Mouse (Mus musculus) E14TG2a.4 (cell line): ENCODE measurements around the gene Gga3.

Experiments
- H3K27me3 ChIP-seq: 2 replicates; pipeline ENCODE4 v1.6.1; 2014; ENCODE audit warnings: low read length, control low read depth; ENCODE audit not compliant: insufficient read depth
- H3K36me3 ChIP-seq: 2 replicates; pipeline ENCODE4 v1.6.1; 2014; ENCODE audit warnings: low read length, control low read depth; ENCODE audit not compliant: insufficient read depth
- H3K4me1 ChIP-seq: replicated peaks from 2 replicates; pipeline ENCODE4 v1.6.1; 2014; ENCODE audit warnings: low read depth, low read length, control low read depth
- H3K4me3 ChIP-seq: replicated peaks from 2 replicates; pipeline ENCODE4 v1.5.1; 2014; ENCODE audit warnings: mild to moderate bottlenecking, low read length
- H3K9me3 ChIP-seq: 2 replicates; pipeline ENCODE4 v1.6.1; 2014; ENCODE audit warnings: low read length, control low read depth
- CTCF ChIP-seq: conservative IDR thresholded peaks from 2 replicates; pipeline ENCODE4 v1.5.1; 2014; ENCODE audit warnings: low read length
- NANOG ChIP-seq: IDR thresholded peaks from 2 replicates; pipeline ENCODE4 v1.6.1; 2014; ENCODE audit warnings: borderline replicate concordance, low read length, mixed read lengths
- POU5F1 ChIP-seq: IDR thresholded peaks from 2 replicates; pipeline ENCODE4 v1.6.1; 2014; ENCODE audit warnings: low read length, borderline replicate concordance

The Gga3 gene

DNA sequence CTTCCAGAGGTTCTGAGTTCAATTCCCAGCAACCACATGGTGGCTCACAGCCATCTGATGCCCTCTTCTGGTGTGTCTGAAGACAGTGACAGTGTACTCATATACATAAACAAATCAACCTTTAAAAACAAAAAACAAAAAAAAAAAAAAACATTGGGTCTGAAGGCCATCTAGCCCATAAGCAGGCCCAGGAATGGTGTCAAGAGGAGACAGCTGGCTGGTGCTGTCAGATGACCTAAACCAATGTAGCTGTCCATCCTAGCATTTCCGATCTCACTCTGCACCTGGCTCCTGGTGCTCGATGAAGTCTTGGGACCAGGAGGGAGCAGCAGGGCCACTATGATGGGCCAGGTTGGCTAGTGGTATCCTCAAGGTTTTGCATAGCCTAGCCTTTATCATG lies 38.9 kb upstream of the Gga3 start:
- H3K27me3 ChIP-seq = no peaks in the 10 kb centered on the region
- H3K36me3 ChIP-seq = peaks cover 46% of the 10 kb centered on the region
- no peak for TF ChIP-seq POU5F1
- no peak for TF ChIP-seq CTCF
- no peak for TF ChIP-seq NANOG
- H3K4me1 ChIP-seq = peaks cover 90% of the 10 kb centered on the region
- no peak overlapping the region for H3K4me3 ChIP-seq
- H3K9me3 ChIP-seq = no peaks in the 10 kb centered on the region

- Histone ChIP-seq H3K36me3 (peaks cover 36% of the 10 kb centered on the region), H3K4me1 (peaks cover 90% of the 10 kb centered on the region), H3K9me3 (no peaks in the 10 kb centered on the region), H3K4me3 (no peak overlapping the region; the same call in 1 of the 2 replicates), H3K27me3 (no peaks in the 10 kb centered on the region)
- TF ChIP-seq POU5F1 (no peak), CTCF (no peak), NANOG (no peak)
Observed at GRCm38 (mm10) chr11:115641664-115642036, 37.8 kb upstream of the Gga3 start.

DNA sequence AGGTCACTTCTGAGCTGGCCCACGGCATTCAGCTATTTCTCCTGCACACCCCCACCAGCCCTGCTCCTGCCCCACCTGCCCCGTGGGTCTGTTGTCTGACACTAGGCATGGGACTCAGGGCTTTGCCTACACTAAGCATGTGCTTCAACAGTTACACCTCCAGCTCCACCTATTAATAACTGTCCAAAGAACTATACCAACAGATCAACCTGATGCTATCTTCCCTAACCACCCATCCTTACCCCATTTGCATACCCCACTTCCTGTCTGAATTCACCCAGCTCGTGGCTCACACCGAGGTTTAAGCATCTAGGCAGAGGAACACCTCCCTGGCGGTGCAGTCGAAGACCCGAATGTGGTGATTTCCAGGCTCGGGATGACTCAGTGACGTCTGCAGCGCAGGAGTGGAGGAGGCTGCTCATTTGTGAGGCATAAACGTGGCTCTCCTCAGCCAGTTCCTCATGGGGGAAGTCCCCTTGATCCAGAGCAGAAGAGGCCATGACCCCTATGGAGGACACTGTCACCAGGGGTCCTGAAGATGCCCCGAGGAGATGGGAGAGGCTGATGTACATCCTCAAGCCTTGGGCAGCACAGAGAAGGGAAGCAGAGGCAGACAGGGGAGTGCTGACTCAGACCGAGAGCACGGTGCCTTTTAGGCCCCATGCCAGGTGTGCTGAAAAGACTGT lies 37.3 kb upstream of the Gga3 start:
- Histone ChIP-seq H3K36me3 (peaks cover 31% of the 10 kb centered on the region), H3K27me3 (no peaks in the 10 kb centered on the region), H3K4me1 (peaks cover 91% of the 10 kb centered on the region), H3K4me3 (peak overlapping the region; percentile 45), H3K9me3 (no peaks in the 10 kb centered on the region)
- TF ChIP-seq POU5F1 (no peak), NANOG (0 out of 2 replicates have a peak, but pooled peaks have one; percentile 4)

- Histone ChIP-seq H3K4me3 (no peak overlapping the region), H3K4me1 (peaks cover 87% of the 10 kb centered on the region), H3K9me3 (no peaks in the 10 kb centered on the region), H3K36me3 (peaks cover 23% of the 10 kb centered on the region), H3K27me3 (no peaks in the 10 kb centered on the region)
- no peak for TF ChIP-seq CTCF
- no peak for TF ChIP-seq NANOG
- no peak for TF ChIP-seq POU5F1
Observed at GRCm38 (mm10) chr11:115640311-115640828, 36.5 kb upstream of the Gga3 start.

DNA sequence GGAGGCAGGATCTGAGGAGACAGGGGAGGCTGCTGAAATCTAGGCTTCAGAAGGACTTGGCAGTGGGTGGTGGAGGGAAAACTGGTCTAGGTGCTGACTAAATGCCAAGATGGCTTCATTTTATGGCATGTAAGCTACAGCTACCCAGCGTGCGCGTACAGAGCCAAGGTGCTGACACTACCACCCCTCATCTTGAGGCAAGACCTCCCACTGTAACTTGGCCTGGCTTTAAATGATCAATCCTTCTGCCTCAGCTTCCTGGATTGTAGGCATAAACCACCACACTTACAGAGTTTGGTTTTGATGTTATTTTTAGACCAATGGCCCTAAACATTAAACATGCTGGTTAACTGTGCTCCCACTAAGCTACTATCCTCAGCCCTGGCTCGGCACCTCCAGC lies 35.7 kb upstream of the Gga3 start:
- TF ChIP-seq CTCF (no peak), NANOG (no peak), POU5F1 (no peak)
- Histone ChIP-seq H3K36me3 (peaks cover 15% of the 10 kb centered on the region; the same call in 1 of the 2 replicates), H3K4me3 (peak overlapping the region; percentile 39; the same call in 1 of the 2 replicates), H3K4me1 (peaks cover 87% of the 10 kb centered on the region), H3K27me3 (no peaks in the 10 kb centered on the region), H3K9me3 (no peaks in the 10 kb centered on the region)

GRCm38 (mm10) chr11:115638498-115639409 lies 34.9 kb upstream of the Gga3 start:
- Histone ChIP-seq H3K36me3 (peaks cover 11% of the 10 kb centered on the region; the same call in 1 of the 2 replicates), H3K4me3 (peak overlapping the region; percentile 39; the same call in 1 of the 2 replicates), H3K9me3 (no peaks in the 10 kb centered on the region), H3K27me3 (no peaks in the 10 kb centered on the region), H3K4me1 (peaks cover 87% of the 10 kb centered on the region)
- TF ChIP-seq NANOG (peak; percentile 71; the same call in 1 of the 2 replicates), POU5F1 (no peak)

DNA sequence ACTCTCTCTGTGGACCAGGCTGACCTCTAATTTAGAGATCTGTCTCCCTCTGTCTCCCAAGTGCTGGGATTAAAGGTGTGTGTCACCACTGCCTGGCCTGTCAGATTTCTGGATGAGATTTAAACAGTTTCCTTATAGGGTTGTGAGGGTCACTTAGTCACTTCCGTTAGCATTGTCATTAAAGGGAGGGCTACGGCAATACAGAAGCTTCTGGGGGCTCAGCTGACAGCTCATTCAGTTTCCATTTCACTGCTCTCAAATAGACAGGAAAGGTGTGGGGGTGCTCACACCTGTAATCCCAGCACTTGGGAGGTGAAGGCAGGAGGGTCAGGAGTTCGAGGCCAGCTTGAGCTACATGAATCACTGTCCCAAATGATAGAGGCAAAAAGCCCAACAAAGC lies 33.1 kb upstream of the Gga3 start:
- Histone ChIP-seq H3K4me3 (no peak overlapping the region), H3K36me3 (0 out of 2 replicates have a peak, but pooled peaks cover 4% of the 10 kb centered on the region), H3K27me3 (no peaks in the 10 kb centered on the region), H3K4me1 (peaks cover 85% of the 10 kb centered on the region), H3K9me3 (no peaks in the 10 kb centered on the region)
- no peak for TF ChIP-seq CTCF
- no peak for TF ChIP-seq NANOG
- TF ChIP-seq POU5F1 = no peak

DNA sequence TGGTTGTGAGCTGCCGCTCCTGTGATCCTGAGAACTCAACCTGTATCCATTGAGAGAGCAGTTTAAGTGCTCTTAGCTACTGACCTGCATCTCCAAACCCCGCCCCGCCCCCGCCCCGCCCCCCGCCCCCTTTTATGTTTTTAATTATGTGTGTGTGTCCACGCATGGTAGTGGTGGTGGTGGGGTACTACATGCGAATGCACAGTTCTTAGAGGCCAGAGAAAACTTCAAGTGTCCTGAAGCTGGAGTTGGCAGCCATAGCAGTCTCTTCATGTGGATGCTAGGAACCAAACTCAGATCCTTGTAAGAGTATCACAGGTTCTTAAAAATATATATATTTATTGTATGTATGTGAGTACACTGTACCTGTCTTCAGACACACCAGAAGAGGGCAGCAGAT lies 31.6 kb upstream of the Gga3 start:
- Histone ChIP-seq H3K9me3 (no peaks in the 10 kb centered on the region), H3K36me3 (no peaks in the 10 kb centered on the region), H3K27me3 (no peaks in the 10 kb centered on the region), H3K4me1 (peaks cover 86% of the 10 kb centered on the region), H3K4me3 (no peak overlapping the region)
- TF ChIP-seq NANOG (no peak), CTCF (no peak), POU5F1 (no peak)
